Mouse (Mus musculus) liver, postnatal 0 days (tissue): ENCODE measurements around the gene Olfr1020.

Source experiments
- CTCF ChIP-seq: sonication (generic); IDR thresholded peaks from 2 replicates; pipeline ENCODE4 v1.5.1; 2016; ENCODE audit warnings: antibody characterized with exemption, low read depth
- EP300 ChIP-seq: IDR thresholded peaks from 2 replicates; pipeline ENCODE4 v1.6.1; 2016; ENCODE audit warnings: antibody characterized with exemption, low read depth, mild to moderate bottlenecking

- no peak for TF ChIP-seq CTCF
- TF ChIP-seq EP300: no peak
These were observed 44.4 kb upstream of the Olfr1020 start, which contains the start of gene Olfr1016 for GRCm38 (mm10) chr2:85802444-85802843.
